Mouse (Mus musculus) embryo, embryonic 10 days (tissue): Measurements from ENCODE around the gene Nsmce4a.
"Not testable (repeated sequence)": the region's sequence is repeated elsewhere in the genome, so short reads cannot be mapped to it uniquely, and the experiment has no call there.

Experiments
- DNase-seq: peaks from one replicate; pipeline ENCODE4 v3.0.0-alpha.2; 2015; ENCODE audit warnings: low spot score

Nsmce4a gene

GRCm38 (mm10) chr7:130535174-130535573 lies 37.7 kb downstream of the Nsmce4a start:
- no peak for DNase-seq

- DNase-seq, result peak; percentile 88
Observed at GRCm38 (mm10) chr7:130533316-130534260, 39.3 kb downstream of the Nsmce4a start.

GRCm38 (mm10) chr7:130531138-130531537 lies 41.8 kb downstream of the Nsmce4a start:
- DNase-seq, result not testable (repeated sequence)

GRCm38 (mm10) chr7:130527306-130527705 lies 45.6 kb downstream of the Nsmce4a start:
- no peak for DNase-seq

GRCm38 (mm10) chr7:130523451-130523850 lies 49.5 kb downstream of the Nsmce4a start:
- no peak for DNase-seq

- no peak for DNase-seq
Observed at GRCm38 (mm10) chr7:130520812-130521422, 52.0 kb downstream of the Nsmce4a start.

- DNase-seq, result no peak
Observed at GRCm38 (mm10) chr7:130520049-130520425, 52.9 kb downstream of the Nsmce4a start, which contains the start of gene Ate1. Gene Ate1, minus strand, starts transcription at chr7:130520369.

- peak; percentile 100 for DNase-seq
Observed at GRCm38 (mm10) chr7:130519096-130520048, 53.5 kb downstream of the Nsmce4a start.

GRCm38 (mm10) chr7:130518213-130519095 lies 54.5 kb downstream of the Nsmce4a start:
- DNase-seq, result no peak

GRCm38 (mm10) chr7:130510243-130510642 lies 62.7 kb downstream of the Nsmce4a start:
- DNase-seq, result no peak

GRCm38 (mm10) chr7:130503006-130503405 lies 69.9 kb downstream of the Nsmce4a start:
- DNase-seq, result no peak

GRCm38 (mm10) chr7:130501499-130501898 lies 71.4 kb downstream of the Nsmce4a start:
- no peak for DNase-seq

- no peak for DNase-seq
Observed at GRCm38 (mm10) chr7:130493346-130493745, 79.6 kb downstream of the Nsmce4a start.

GRCm38 (mm10) chr7:130492026-130492425 lies 80.9 kb downstream of the Nsmce4a start:
- DNase-seq, result no peak
